ENCODE assay signal across 26 mouse cellular contexts in genomic region chr11:4401251-4401650, GRCm38 (mm10). TPM values are rescaled to one million over a fixed set of nuclear protein-coding genes. Genes with fewer than 3 reads are reported as not detected.
A peak's percentile ranks its signal among the peaks of the same experiment; 100 is the strongest.
DNase-seq lines count a peak whose midpoint lies in the region; ATAC-seq and TF ChIP-seq lines count a peak whose summit lies in the region.
"Had no signal": no experiment of that assay in that cellular context is flagged by ENCODE, and none has a peak within 500 bp of the region (broad histone marks: within the 10 kb centered on the region; RNA-seq: fewer than 3 reads in every experiment).

No protein-coding gene starts in this region.

- TF ChIP-seq POLR2A in myocyte (IDR thresholded peaks at IDR 0.05; ENCODE audit: insufficient read length, low read depth) = no peak

- H3K4me2 ChIP-seq in myocyte (ENCODE audit: low read depth) = peak overlapping the region; percentile 28
- H3K4me2 ChIP-seq: embryonic facial prominence, embryonic 15.5 days; forebrain, embryonic 13.5 days; heart, embryonic 12.5 days had no signal

- peak; percentile 29 for DNase-seq in adrenal gland, postnatal 14 days
- no peak for DNase-seq in adrenal gland, adult (ENCODE audit: inconsistent age in 2 of 2, low spot score in 1 of 2)
- DNase-seq in adipocyte (ENCODE audit: low spot score) = peak; percentile 14
- no peak for DNase-seq in limb, embryonic 10.5 days (ENCODE audit: low spot score)
- DNase-seq in left cerebral cortex, postnatal 25 days (ENCODE audit: low spot score in 2 of 2) = no peak
- DNase-seq: adrenal gland, postnatal 10 days; cerebellum, adult 2 months; cerebellum, postnatal 10 days; forebrain, postnatal 0 days; gastrocnemius, postnatal 14 days; heart, adult 2 months; heart, postnatal 36 days had no signal

- no peak for ATAC-seq in megakaryocyte, adult 5-6 weeks (ENCODE audit: poor library complexity, severe bottlenecking)
- ATAC-seq: CD4-positive, CD25-positive, alpha-beta regulatory T cell, adult 4 months; forebrain, embryonic 13.5 days; forebrain, postnatal 0 days; hindbrain, embryonic 16.5 days; inflammation-experienced regulatory T-cells, adult 6 months; intestine, postnatal 0 days; Patski had no signal

- H3K79me2 ChIP-seq in myocyte (ENCODE audit: control insufficient read depth, insufficient read depth) = no peaks in the 10 kb centered on the region

- no peaks in the 10 kb centered on the region for H3K27me3 ChIP-seq in megakaryocyte, embryonic 14.5 days (replicated peaks)
- H3K27me3 ChIP-seq in myocyte (ENCODE audit: control insufficient read depth, insufficient read depth, insufficient read length) = no peaks in the 10 kb centered on the region
- H3K27me3 ChIP-seq in limb, embryonic 10.5 days (ENCODE audit: low read depth, poor library complexity, severe bottlenecking) = no peaks in the 10 kb centered on the region
- H3K27me3 ChIP-seq: embryonic facial prominence, embryonic 15.5 days; forebrain, embryonic 13.5 days; heart, embryonic 12.5 days; Patski had no signal

- H3K9me3 ChIP-seq in megakaryocyte, embryonic 14.5 days = no peaks in the 10 kb centered on the region
- H3K9me3 ChIP-seq in limb, embryonic 10.5 days (replicated peaks) = no peaks in the 10 kb centered on the region
- H3K9me3 ChIP-seq: embryonic facial prominence, embryonic 15.5 days; forebrain, embryonic 13.5 days; G1E; heart, embryonic 12.5 days had no signal

- H3K36me3 ChIP-seq in megakaryocyte, embryonic 14.5 days (replicated peaks; ENCODE audit: low read length) = no peaks in the 10 kb centered on the region
- no peaks in the 10 kb centered on the region for H3K36me3 ChIP-seq in myocyte (ENCODE audit: control insufficient read depth, insufficient read depth)
- H3K36me3 ChIP-seq in limb, embryonic 10.5 days = no peaks in the 10 kb centered on the region
- H3K36me3 ChIP-seq: embryonic facial prominence, embryonic 15.5 days; heart, embryonic 12.5 days had no signal

- no peak overlapping the region for H3K27ac ChIP-seq in limb, embryonic 10.5 days
- H3K27ac ChIP-seq: embryonic facial prominence, embryonic 15.5 days; forebrain, embryonic 13.5 days; heart, adult 2 months had no signal

- H3K4me1 ChIP-seq in megakaryocyte, embryonic 14.5 days = peaks cover 64% of the 10 kb centered on the region
- H3K4me1 ChIP-seq in limb, embryonic 10.5 days = no peaks in the 10 kb centered on the region
- H3K4me1 ChIP-seq: embryonic facial prominence, embryonic 15.5 days; forebrain, embryonic 13.5 days had no signal

- intact Hi-C loops in left cerebral cortex, postnatal 25 days (cut with DNase I) = no loop called here

- H3K4me3 ChIP-seq in megakaryocyte, embryonic 14.5 days (replicated peaks) = peak overlapping the region; percentile 39
- no peak overlapping the region for H3K4me3 ChIP-seq in myocyte
- H3K4me3 ChIP-seq in limb, embryonic 10.5 days = no peak overlapping the region
- H3K4me3 ChIP-seq: embryonic facial prominence, embryonic 15.5 days; forebrain, embryonic 13.5 days; heart, adult 2 months; heart, embryonic 12.5 days had no signal

- no peak overlapping the region for H3ac ChIP-seq in myocyte (ENCODE audit: control insufficient read depth, insufficient read length)

- 70% methylated on average over 5 of the region's 5 CpGs for WGBS in limb, embryonic 10.5 days

TF ChIP-seq in myocyte, 11 proteins besides CTCF, POLR2A, EP300 and RAD21:
- TF ChIP-seq POLR2AphosphoS2 (IDR thresholded peaks at IDR 0.05; ENCODE audit: insufficient read length, low read depth) = no peak
- TF ChIP-seq TCF12 (IDR thresholded peaks at IDR 0.05; ENCODE audit: insufficient read depth, poor library complexity, severe bottlenecking) = no peak
- 0 out of 2 replicates have a peak, but pooled peaks have one; percentile 25 for TF ChIP-seq CEBPB (IDR thresholded peaks at IDR 0.05; ENCODE audit: insufficient read depth, poor library complexity, severe bottlenecking)
- no peak for TF ChIP-seq SRF (IDR thresholded peaks at IDR 0.05; ENCODE audit: control insufficient read depth, insufficient read length, low read depth)

RNA-seq across cellular contexts. Expression of gene Hormad2, which starts 39.7 kb away (rescaled TPM):
- 0.38 and 2.3 TPM in 2 replicates for total RNA-seq in adrenal gland, postnatal 14 days (2021)
- polyA plus RNA-seq in megakaryocyte, embryonic 14.5 days (2012; ENCODE audit: insufficient read depth, low replicate concordance) = not detected in 2 replicates
- total RNA-seq in megakaryocyte, adult 5-6 weeks (2015) = not detected in 2 replicates
- not detected in 2 replicates for total RNA-seq in megakaryocyte, adult 5-6 weeks (2017)
- polyA plus RNA-seq in myocyte (2012; fragmentation: generic; extraction: Trizol) = 0.10 TPM
- 0.78 and 0.99 TPM in 2 replicates for polyA plus RNA-seq in limb, embryonic 10.5 days (2016; fragmentation: Nextera tagmentation; extraction: Ambion mirVana)
- not detected for total RNA-seq in left cerebral cortex, postnatal 25 days (2021)
- total RNA-seq: forebrain, postnatal 0 days; gastrocnemius, adult 18-20 months; gastrocnemius, postnatal 14 days had no signal
- polyA plus RNA-seq: forebrain, postnatal 0 days; heart, adult 2 months; hindbrain, embryonic 11.5 days; Patski had no signal

Comparison
In these comparisons a context has a peak if more than half of its experiments do, and no peak if none do; other contexts are left out.
1. DNase-seq: peak in adrenal gland, postnatal 14 days (single experiment) and adipocyte (single experiment); none in adrenal gland, adult (0 of 2), limb, embryonic 10.5 days (single experiment) and left cerebral cortex, postnatal 25 days (0 of 2).